Mouse (Mus musculus) retina, postnatal 1 day (tissue): ENCODE data around the gene Macrod2.

ENCODE experiments used
- DNase-seq: peaks from one replicate; pipeline ENCODE4 v3.0.0-alpha.2; 2012

Gene Macrod2

GRCm38 (mm10) chr2:141514976-141515375 is 1119.9 kb downstream of the Macrod2 start:
- DNase-seq: no peak

- DNase-seq: no peak
These were observed 1127.0 kb downstream of the Macrod2 start for GRCm38 (mm10) chr2:141522081-141522480.

GRCm38 (mm10) chr2:141545877-141546276 is 1150.8 kb downstream of the Macrod2 start:
- peak; percentile 17 for DNase-seq

GRCm38 (mm10) chr2:141551701-141552100 is 1156.6 kb downstream of the Macrod2 start:
- no peak for DNase-seq

- DNase-seq: no peak
These were observed 1161.6 kb downstream of the Macrod2 start for GRCm38 (mm10) chr2:141556747-141557146.

GRCm38 (mm10) chr2:141558242-141558827 is 1163.2 kb downstream of the Macrod2 start:
- DNase-seq: no peak

- no peak for DNase-seq
These were observed 1170.9 kb downstream of the Macrod2 start for GRCm38 (mm10) chr2:141565986-141566385.

GRCm38 (mm10) chr2:141571360-141571759 is 1176.3 kb downstream of the Macrod2 start:
- no peak for DNase-seq

GRCm38 (mm10) chr2:141578206-141578605 is 1183.1 kb downstream of the Macrod2 start:
- no peak for DNase-seq

GRCm38 (mm10) chr2:141582431-141582830 is 1187.3 kb downstream of the Macrod2 start:
- no peak for DNase-seq

GRCm38 (mm10) chr2:141582933-141583332 is 1187.8 kb downstream of the Macrod2 start:
- DNase-seq: no peak

GRCm38 (mm10) chr2:141587290-141587689 is 1192.2 kb downstream of the Macrod2 start:
- DNase-seq: no peak

GRCm38 (mm10) chr2:141591326-141591725 is 1196.2 kb downstream of the Macrod2 start:
- DNase-seq: no peak

- DNase-seq: no peak
These were observed 1199.7 kb downstream of the Macrod2 start for GRCm38 (mm10) chr2:141594811-141595210.

- no peak for DNase-seq
These were observed 1222.6 kb downstream of the Macrod2 start for GRCm38 (mm10) chr2:141617721-141618120.

- DNase-seq: no peak
These were observed 1223.1 kb downstream of the Macrod2 start for GRCm38 (mm10) chr2:141618257-141618656.

GRCm38 (mm10) chr2:141664051-141664450 is 1268.9 kb downstream of the Macrod2 start:
- peak; percentile 22 for DNase-seq

GRCm38 (mm10) chr2:141672814-141673213 is 1277.7 kb downstream of the Macrod2 start:
- no peak for DNase-seq

- no peak for DNase-seq
These were observed 1278.3 kb downstream of the Macrod2 start for GRCm38 (mm10) chr2:141673405-141673804.

GRCm38 (mm10) chr2:141697541-141697940 is 1302.4 kb downstream of the Macrod2 start:
- peak; percentile 57 for DNase-seq

GRCm38 (mm10) chr2:141698320-141698719 is 1303.2 kb downstream of the Macrod2 start:
- no peak for DNase-seq

- no peak for DNase-seq
These were observed 1305.8 kb downstream of the Macrod2 start for GRCm38 (mm10) chr2:141700759-141701452.

GRCm38 (mm10) chr2:141711785-141712184 is 1316.7 kb downstream of the Macrod2 start:
- DNase-seq: no peak

- no peak for DNase-seq
These were observed 1317.2 kb downstream of the Macrod2 start for GRCm38 (mm10) chr2:141712265-141712664.

GRCm38 (mm10) chr2:141715061-141715460 is 1320.0 kb downstream of the Macrod2 start:
- no peak for DNase-seq
